Mouse (Mus musculus): ENCODE results near the gene Synpr. TPM values are rescaled to one million over a fixed set of nuclear protein-coding genes. Genes with fewer than 3 reads are reported as not detected.

Gene Synpr
- polyA plus RNA-seq, 1 experiment from 2014 or later: 2.5 TPM

DNA sequence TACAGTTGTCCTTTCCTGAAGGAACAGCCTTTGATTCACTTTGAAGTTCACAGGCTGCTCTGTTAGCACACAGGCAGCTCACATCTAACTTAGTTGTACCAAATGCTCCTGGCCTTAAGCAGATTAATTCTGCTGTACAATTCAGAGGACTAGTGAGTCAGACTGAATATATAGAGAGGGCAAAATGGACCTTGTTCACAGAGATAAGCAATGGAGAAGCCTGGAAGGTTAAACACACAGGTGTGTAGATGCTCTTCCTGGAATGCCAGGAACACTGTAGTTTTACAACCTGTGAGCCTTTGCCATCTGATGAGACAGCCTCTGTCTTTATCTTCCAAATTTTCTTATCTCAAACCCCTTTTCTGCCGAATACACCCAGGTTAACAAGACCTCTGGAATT lies 29.7 kb downstream of the Synpr start:
- WGBS: 82% methylated on average over 1 of the region's 1 CpGs

DNA sequence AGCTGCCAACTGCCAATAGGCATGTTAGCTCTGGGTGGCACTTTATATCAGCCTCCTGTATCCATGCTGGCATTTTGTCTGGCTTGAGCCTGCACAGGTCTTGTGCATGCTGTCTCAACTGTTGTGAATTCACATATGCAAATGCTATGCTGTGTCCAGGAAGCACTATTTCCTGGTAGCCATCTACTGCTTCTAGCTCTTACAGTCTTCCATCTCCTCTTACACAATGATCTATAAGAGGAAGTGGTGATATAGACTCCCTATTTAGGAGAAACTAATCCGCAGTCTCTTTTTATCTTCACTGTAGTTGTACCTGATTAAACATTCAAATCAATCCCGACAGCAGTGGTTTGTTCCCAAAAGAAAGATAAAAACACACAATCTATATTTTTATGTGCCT lies 43.9 kb downstream of the Synpr start:
- H3K36me3 ChIP-seq (replicated peaks): no peaks in the 10 kb centered on the region
- no peak for DNase-seq (ENCODE audit: extremely low spot score, low spot score)
- peaks cover 12% of the 10 kb centered on the region for H3K4me1 ChIP-seq
- H3K27ac ChIP-seq: no peak overlapping the region
- H3K9me3 ChIP-seq: no peaks in the 10 kb centered on the region
- H3K27me3 ChIP-seq (ENCODE audit: poor library complexity, severe bottlenecking): no peaks in the 10 kb centered on the region
- 98% methylated on average over 2 of the region's 2 CpGs for WGBS
- no peak overlapping the region for H3K4me3 ChIP-seq

More for the DNA sequence above, 29.7 kb downstream of the Synpr start:
- Histone ChIP-seq H3K4me3 (no peak overlapping the region), H3K4me1 (no peaks in the 10 kb centered on the region), H3K27me3 (ENCODE audit: poor library complexity, severe bottlenecking) (no peaks in the 10 kb centered on the region), H3K27ac (no peak overlapping the region), H3K36me3 (replicated peaks) (no peaks in the 10 kb centered on the region), H3K9me3 (no peaks in the 10 kb centered on the region)
- no peak for DNase-seq (ENCODE audit: extremely low spot score, low spot score)

DNA sequence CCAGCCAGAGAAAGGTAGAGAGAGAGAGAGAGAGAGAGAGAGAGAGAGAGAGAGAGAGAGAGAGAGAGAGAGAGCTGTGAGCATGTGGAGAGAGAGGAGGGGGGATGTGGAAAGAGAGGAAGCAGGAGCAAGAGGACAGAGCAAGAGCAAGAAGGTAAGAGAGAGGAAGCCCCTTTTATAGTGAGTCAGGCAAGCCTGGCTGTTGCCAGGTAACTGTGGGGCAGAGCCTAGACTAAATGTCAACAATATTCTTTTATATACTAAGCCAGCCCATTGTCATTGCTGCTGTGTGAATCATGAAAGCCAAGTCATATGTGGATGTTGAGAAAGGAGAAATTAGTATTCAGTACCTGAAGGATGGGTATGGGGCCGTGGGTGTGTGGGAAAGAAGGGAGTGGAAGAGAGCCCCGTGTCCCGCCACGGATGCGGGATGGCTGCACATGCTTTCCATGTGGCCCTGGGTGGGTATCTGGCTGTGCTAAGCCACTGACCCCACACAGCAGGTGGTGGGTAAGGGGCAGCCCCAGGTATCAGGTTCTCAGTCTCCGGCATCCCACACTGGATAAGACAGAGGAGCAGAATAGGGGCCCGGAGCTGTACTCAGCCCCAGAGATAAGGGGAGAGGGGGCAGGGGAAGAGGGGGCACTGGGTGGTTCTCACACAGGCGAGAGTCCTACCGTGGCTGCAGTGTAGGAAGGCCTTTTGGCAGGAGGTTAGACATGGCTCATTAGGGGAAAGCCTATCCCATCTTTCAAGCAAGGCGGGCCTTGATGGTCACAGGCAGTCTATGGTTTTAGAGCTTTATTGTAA lies 48.1 kb downstream of the Synpr start:
- H3K27me3 ChIP-seq (ENCODE audit: poor library complexity, severe bottlenecking): no peaks in the 10 kb centered on the region
- H3K4me3 ChIP-seq: no peak overlapping the region
- H3K36me3 ChIP-seq (replicated peaks): no peaks in the 10 kb centered on the region
- H3K4me1 ChIP-seq: peaks cover 13% of the 10 kb centered on the region
- H3K27ac ChIP-seq: no peak overlapping the region
- H3K9me3 ChIP-seq: no peaks in the 10 kb centered on the region
- no peak for DNase-seq (ENCODE audit: extremely low spot score, low spot score)
- WGBS: 64% methylated on average over 10 of the region's 10 CpGs

DNA sequence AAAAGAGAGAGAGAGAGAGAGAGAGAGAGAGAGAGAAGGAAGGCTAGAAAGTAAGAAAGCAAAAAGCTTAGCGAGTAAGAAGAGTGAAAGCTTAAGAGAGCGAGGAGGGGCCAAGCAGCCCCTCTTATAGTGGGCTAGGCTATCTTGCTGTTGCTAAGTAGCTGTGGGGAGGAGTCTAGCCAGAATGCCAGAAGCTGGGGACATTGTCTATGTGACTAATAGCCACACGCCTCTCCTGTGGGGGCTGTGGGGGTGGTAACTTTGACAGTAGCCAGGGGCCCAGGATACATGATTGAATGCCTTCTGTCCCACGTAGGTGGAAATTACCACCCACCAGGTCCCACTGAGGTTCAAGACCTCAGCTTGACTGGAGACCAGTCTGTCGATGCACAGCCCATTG lies 48.8 kb downstream of the Synpr start:
- H3K27me3 ChIP-seq (ENCODE audit: poor library complexity, severe bottlenecking): no peaks in the 10 kb centered on the region
- H3K27ac ChIP-seq: no peak overlapping the region
- H3K9me3 ChIP-seq: no peaks in the 10 kb centered on the region
- DNase-seq (ENCODE audit: extremely low spot score, low spot score): no peak
- WGBS: 78% methylated on average over 5 of the region's 5 CpGs
- H3K4me3 ChIP-seq: no peak overlapping the region
- H3K4me1 ChIP-seq: peaks cover 13% of the 10 kb centered on the region
- H3K36me3 ChIP-seq (replicated peaks): no peaks in the 10 kb centered on the region

DNA sequence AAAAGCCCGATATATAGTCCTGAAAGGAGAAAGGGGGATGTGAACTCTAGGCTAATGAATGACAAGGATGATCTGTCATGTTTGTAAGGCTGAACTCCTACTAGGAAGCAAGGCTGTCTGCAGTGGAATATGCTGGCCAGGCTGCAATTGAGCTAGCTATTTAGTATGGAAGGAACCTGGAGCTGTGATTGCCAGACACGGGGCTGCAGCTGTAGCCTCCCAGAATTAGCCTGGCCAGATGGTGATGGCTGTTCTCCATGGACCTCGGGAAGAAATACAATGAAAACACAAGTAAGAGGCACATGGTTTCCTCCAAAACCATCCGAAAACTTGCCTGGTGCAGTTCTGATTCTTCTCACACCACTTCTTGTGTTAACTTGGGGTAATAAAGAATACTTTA lies 51.6 kb downstream of the Synpr start:
- no peaks in the 10 kb centered on the region for H3K27me3 ChIP-seq (ENCODE audit: poor library complexity, severe bottlenecking)
- WGBS: 78% methylated on average over 4 of the region's 4 CpGs
- no peak for DNase-seq (ENCODE audit: extremely low spot score, low spot score)
- no peaks in the 10 kb centered on the region for H3K36me3 ChIP-seq (replicated peaks)
- H3K9me3 ChIP-seq: no peaks in the 10 kb centered on the region
- H3K4me3 ChIP-seq: no peak overlapping the region
- H3K4me1 ChIP-seq: peaks cover 13% of the 10 kb centered on the region
- no peak overlapping the region for H3K27ac ChIP-seq

DNA sequence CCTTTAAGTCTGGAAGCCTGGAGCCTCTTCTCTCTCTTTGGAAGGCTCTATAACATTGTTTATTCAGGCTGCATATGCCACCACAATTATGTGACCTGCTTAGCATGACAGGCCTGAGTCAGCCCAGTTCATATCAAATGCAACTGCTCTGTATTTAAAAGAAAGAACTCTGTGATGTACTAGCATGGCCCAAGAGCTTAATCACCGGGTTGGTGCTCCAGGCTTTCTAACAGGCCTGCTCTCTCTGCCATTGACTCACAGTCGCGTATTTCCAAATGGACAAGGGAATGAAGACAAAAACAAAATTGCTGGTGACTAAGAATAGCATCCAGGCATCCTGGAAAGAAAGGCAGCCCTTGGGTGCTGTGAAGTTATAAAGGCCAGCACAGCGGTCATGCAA lies 56.1 kb downstream of the Synpr start:
- Histone ChIP-seq H3K9me3 (no peaks in the 10 kb centered on the region), H3K36me3 (replicated peaks) (no peaks in the 10 kb centered on the region), H3K27ac (no peak overlapping the region), H3K4me1 (no peaks in the 10 kb centered on the region), H3K4me3 (no peak overlapping the region), H3K27me3 (ENCODE audit: poor library complexity, severe bottlenecking) (no peaks in the 10 kb centered on the region)
- no peak for DNase-seq (ENCODE audit: extremely low spot score, low spot score)
- WGBS: 89% methylated on average over 4 of the region's 4 CpGs

DNA sequence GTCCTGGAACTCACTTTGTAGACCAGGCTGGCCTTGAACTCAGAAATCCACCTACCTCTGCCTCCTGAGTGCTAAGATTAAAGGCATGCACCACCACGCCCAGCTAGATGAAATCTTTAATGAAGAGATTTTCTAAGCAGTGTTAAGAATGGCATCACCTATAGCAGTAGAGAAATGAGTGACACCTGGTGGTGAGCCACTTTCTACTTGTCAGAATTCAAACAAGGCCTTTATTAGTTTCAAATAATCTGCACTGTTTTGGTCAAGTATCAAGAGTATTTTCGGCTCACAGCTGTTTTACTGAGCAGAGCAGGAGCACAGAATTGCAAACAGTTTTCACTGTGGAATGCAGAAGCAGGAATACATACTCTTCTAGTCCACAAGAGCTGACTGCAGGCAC lies 59.7 kb downstream of the Synpr start:
- Histone ChIP-seq H3K36me3 (replicated peaks) (no peaks in the 10 kb centered on the region), H3K4me3 (no peak overlapping the region), H3K27me3 (ENCODE audit: poor library complexity, severe bottlenecking) (no peaks in the 10 kb centered on the region), H3K9me3 (no peaks in the 10 kb centered on the region), H3K4me1 (no peaks in the 10 kb centered on the region), H3K27ac (no peak overlapping the region)
- WGBS: 86% methylated on average over 2 of the region's 2 CpGs
- DNase-seq (ENCODE audit: extremely low spot score, low spot score): no peak

DNA sequence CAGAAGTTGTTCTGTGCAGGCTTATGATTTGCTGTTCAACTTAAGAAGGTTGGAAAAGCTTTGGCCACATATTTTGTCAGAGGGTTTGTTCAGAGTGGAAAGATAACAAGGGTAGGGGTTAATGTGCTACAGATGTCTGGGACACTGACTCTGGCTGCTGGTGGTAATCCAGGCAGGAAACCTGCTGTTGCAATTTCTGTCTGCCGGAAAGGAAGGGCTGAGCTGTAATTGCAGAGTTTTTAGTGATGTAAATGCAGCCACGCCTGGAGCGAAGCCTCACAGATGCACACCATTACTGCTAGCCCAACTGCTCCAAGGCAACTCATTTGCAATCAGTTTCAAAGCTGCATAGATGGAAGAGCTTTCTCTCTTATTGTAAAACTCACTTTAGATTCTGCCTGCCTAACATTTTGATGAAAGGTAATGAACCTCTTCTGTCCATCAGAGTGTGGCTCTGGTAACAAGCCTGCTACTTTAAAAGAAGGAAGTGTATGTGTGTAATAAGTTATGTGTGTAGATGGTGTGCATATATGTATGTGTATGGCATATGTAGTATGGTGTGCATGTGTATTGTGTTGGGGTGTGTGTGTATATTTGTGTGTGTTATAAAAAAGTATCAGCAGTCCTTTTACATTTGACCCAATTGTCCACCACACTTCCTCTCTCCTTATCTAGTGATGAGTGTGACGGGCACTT lies 64.7 kb downstream of the Synpr start:
- H3K9me3 ChIP-seq: no peaks in the 10 kb centered on the region
- H3K4me1 ChIP-seq: no peaks in the 10 kb centered on the region
- 58% methylated on average over 4 of the region's 4 CpGs for WGBS
- no peak for DNase-seq (ENCODE audit: extremely low spot score, low spot score)
- H3K4me3 ChIP-seq: no peak overlapping the region
- no peak overlapping the region for H3K27ac ChIP-seq
- no peaks in the 10 kb centered on the region for H3K27me3 ChIP-seq (ENCODE audit: poor library complexity, severe bottlenecking)
- no peaks in the 10 kb centered on the region for H3K36me3 ChIP-seq (replicated peaks)

DNA sequence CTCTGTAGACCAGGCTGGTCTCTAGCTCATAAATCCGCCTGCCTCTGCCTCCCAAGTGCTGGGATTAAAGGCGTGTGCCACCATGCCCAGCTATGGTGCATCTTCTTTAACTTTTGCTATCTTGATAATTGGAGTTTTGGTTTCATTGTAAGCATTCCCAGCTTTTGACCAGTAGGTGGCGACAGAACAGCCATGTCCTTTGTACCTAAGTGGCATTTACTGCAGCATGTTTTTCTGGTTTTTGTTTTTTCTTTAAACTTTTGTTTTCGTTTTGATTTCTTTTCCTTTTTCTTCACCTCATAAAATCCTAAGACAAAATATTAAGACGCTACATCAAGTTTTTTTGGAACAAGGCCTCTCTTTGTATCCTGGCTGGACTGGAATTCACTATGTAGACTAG lies 69.6 kb downstream of the Synpr start:
- no peak for DNase-seq (ENCODE audit: extremely low spot score, low spot score)

DNA sequence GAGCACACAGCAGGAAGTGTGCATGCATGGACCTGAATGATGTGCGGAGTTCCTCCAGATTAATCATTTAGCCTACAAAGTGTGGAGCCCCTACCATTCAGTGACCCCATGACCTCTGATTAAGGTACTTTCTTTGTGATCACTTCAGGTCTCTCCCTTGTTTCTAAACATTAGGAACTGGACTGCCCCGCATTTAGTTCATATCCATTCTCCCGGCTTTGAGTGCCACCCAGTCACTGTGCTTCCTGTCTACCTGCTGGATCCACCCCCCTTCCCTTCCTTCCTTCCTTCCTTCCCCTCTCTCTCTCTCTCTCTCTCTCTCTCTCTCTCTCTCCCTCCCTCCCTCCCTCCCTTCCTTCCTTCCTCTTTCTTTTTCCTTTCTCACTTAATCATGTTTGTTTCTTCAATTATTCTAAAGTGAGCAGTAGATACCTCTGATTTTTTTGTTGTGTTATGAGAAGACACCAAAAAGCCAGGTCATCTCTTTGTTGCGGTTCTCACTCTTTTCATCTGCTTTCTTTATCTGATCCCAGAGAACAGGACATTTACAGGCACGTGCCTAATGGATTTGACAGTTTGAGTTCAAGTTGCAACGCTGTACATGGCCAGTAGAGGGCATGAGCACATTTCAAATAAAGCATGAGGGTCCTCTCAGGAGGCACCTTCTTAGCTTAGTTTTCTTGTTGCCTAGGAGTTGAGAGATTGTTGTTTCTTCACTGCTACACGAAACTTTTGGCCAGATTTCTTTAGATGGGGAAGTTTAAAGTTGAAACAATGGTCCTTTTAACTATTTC lies 71.2 kb downstream of the Synpr start:
- Histone ChIP-seq H3K4me1 (peaks cover 9% of the 10 kb centered on the region), H3K36me3 (replicated peaks) (no peaks in the 10 kb centered on the region), H3K9me3 (no peaks in the 10 kb centered on the region), H3K4me3 (no peak overlapping the region), H3K27me3 (ENCODE audit: poor library complexity, severe bottlenecking) (no peaks in the 10 kb centered on the region; the same call in none of the 2 replicates), H3K27ac (no peak overlapping the region)
- peak; percentile 63 for DNase-seq (ENCODE audit: extremely low spot score, low spot score)
- WGBS: 16% methylated on average over 7 of the region's 7 CpGs

More for the DNA sequence above, 69.6 kb downstream of the Synpr start:
- Histone ChIP-seq H3K9me3 (no peaks in the 10 kb centered on the region), H3K4me1 (peaks cover 9% of the 10 kb centered on the region), H3K27me3 (ENCODE audit: poor library complexity, severe bottlenecking) (no peaks in the 10 kb centered on the region; the same call in none of the 2 replicates), H3K4me3 (no peak overlapping the region), H3K36me3 (replicated peaks) (no peaks in the 10 kb centered on the region), H3K27ac (no peak overlapping the region)
- 29% methylated on average over 5 of the region's 5 CpGs for WGBS

DNA sequence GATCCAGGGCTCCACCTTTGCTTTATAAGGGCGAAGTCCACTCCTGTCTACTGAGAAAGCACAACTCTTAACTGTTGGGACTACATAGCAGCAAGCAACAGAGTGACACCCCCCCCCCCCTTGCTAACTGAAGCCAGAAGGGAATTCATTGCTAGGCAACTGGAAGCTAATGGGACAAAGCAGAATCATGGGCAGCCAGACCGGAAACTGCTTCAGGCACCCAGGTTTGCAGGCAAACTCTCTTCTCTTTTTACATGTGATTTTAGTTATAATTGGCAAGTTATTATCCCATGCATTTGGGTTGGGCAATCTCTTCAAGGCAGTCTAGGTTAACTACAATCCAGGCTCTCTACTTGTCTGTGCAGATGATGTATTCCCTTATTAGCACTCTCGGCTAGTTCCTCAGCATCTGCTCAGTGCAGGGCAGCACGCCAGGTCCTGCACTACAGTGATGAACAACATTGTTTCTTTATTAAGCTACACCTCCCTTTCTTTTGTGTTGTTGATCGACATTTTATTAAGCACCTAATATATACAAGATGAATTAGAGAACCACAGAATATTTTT lies 72.6 kb downstream of the Synpr start:
- Histone ChIP-seq H3K9me3 (no peaks in the 10 kb centered on the region), H3K4me3 (no peak overlapping the region), H3K4me1 (peaks cover 9% of the 10 kb centered on the region), H3K36me3 (replicated peaks) (no peaks in the 10 kb centered on the region), H3K27me3 (ENCODE audit: poor library complexity, severe bottlenecking) (no peaks in the 10 kb centered on the region; the same call in none of the 2 replicates), H3K27ac (no peak overlapping the region)
- no peak for DNase-seq (ENCODE audit: extremely low spot score, low spot score)
- 82% methylated on average over 5 of the region's 5 CpGs for WGBS

DNA sequence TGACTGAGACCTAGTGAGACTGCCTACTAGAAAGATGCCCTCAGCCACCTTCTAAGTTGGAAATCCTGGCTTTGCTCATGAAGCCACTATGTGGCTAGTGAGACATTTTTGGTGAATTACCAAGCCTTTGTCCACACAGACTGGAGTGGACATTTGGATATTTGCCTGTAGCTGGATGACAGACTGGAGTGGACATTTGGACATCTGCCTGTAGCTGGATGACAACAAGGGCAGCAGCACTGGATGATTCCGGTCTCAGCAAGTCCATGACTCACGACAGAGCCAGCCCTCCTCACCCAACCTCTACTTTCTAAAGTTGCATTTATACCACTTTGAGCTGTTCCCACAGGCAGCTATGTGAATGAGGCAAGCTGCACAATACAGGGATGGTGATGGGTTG lies 73.5 kb downstream of the Synpr start:
- Histone ChIP-seq H3K4me3 (no peak overlapping the region), H3K27ac (no peak overlapping the region), H3K27me3 (ENCODE audit: poor library complexity, severe bottlenecking) (no peaks in the 10 kb centered on the region; the same call in none of the 2 replicates), H3K9me3 (no peaks in the 10 kb centered on the region), H3K36me3 (replicated peaks) (no peaks in the 10 kb centered on the region), H3K4me1 (peaks cover 9% of the 10 kb centered on the region)
- 79% methylated on average over 2 of the region's 2 CpGs for WGBS
- no peak for DNase-seq (ENCODE audit: extremely low spot score, low spot score)
